Mouse (Mus musculus): Measurements from ENCODE around the gene Coq8a.

Coq8a gene

GRCm38 (mm10) chr1:180198959-180199714 lies at the start of gene Coq8a:
Gene Coq8a, minus strand, starts transcription at chr1:180199602.
- no peak for DNase-seq (ENCODE audit: low spot score)

GRCm38 (mm10) chr1:180248593-180249146 lies 49.3 kb upstream of the Coq8a start:
- no peak for DNase-seq (ENCODE audit: low spot score)

DNA sequence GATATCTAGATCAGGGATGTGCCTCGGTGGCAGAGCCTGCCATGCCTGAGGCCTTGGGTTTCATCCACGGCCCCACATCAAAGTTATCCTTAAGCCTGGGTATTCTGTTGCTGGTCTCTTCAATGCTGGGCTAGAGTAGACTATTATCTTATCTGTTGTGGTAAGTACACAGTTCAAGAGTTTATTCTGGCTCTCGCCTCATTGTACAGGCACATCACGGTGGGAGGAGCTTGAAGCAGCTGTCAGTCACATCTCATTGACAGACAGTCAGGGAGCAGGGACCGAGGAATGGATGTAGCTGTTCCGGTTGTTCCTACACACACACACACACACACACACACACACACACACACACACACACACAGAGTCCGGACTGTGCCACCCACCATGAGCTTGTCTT lies 48.5 kb upstream of the Coq8a start:
- DNase-seq (ENCODE audit: low spot score) = no peak

- DNase-seq (ENCODE audit: low spot score) = peak; percentile 58
Observed at GRCm38 (mm10) chr1:180245741-180246507, 46.5 kb upstream of the Coq8a start.

- DNase-seq (ENCODE audit: low spot score) = no peak
Observed at GRCm38 (mm10) chr1:180231729-180232128, 32.3 kb upstream of the Coq8a start.

DNA sequence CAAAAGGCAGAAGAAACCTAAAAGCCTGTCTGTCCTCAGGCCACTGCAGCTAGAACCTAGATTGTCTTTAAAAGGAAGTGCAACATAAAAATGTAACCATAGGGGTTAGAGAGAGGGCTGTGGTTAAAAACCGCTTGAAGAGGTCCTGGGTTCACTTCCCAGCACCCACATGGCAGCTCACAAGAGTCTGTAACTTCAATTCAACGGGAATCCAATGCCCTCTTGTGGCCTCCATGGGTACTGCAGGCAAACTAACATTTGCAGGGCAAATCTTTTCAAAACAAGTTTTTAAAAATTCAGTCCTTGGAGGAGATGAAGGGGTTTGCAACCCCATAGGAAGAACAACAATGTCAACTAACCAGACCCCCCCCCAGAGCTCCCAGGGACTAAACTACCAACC lies 31.2 kb upstream of the Coq8a start:
- no peak for DNase-seq (ENCODE audit: low spot score)

GRCm38 (mm10) chr1:180229906-180230305 lies 30.5 kb upstream of the Coq8a start:
- peak; percentile 50 for DNase-seq (ENCODE audit: low spot score)

DNA sequence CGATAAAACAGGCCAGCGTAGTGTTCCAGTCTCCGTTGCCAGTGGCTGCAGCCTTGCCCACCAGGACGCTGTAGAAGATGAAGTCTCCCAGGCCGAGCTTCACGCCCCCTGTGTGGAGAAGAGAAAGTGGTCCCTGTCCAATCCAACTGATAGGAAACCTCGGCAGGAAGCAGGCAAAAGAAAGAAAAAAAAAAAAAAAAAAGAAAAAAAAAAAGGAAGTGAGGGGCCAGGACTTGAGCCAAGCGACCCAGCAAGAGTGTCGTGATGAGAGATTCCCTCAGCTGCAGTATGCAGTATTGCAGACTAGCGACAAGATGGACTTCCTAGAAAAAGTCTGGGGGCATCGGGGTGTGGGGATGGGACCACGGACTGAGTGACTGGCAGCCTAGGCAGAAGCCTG lies 29.5 kb upstream of the Coq8a start:
- DNase-seq (ENCODE audit: low spot score) = no peak

- no peak for DNase-seq (ENCODE audit: low spot score)
Observed at GRCm38 (mm10) chr1:180226766-180227165, 27.4 kb upstream of the Coq8a start.

GRCm38 (mm10) chr1:180226221-180226713 lies 26.9 kb upstream of the Coq8a start:
- no peak for DNase-seq (ENCODE audit: low spot score)

- DNase-seq (ENCODE audit: low spot score) = peak; percentile 59
Observed at GRCm38 (mm10) chr1:180225500-180226220, 26.3 kb upstream of the Coq8a start.

GRCm38 (mm10) chr1:180222007-180222406 lies 22.6 kb upstream of the Coq8a start:
- DNase-seq (ENCODE audit: low spot score) = no peak

DNA sequence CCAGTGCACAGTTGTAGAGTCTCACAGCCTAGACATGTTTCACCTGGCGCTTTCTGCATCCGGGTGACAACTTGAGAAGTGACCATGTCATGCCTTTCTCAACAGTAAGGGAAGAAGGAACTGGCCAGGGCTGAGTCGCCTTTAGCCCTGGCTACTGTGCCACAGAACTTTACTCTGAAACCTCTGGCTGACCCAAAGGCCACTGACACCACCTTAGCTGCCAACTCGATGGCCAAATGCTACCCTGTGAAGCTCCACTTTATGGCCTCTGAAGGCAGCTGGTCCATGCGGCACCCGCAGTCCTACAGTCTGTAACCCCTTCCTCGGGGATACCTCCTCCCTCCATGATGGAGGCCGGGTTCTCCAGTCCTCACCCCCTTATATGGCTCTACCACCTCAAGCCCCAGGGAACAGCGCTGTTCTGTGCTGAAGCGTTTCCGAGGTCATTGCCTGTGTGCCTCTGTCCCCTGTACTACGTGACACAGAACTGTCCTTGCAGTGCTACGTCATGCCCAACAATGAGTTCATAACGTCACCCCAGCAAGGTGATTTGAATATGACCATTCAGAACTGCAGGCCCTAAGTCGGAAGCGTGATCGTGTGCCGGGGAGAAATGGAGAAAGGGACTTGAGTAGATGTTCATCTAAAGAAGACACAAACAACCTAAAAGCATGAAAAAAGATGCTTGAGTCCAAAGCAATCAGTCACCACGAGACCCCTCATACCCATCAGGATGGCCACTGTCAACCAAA lies 21.6 kb upstream of the Coq8a start:
- no peak for DNase-seq (ENCODE audit: low spot score)

GRCm38 (mm10) chr1:180216541-180217276 lies 17.3 kb upstream of the Coq8a start:
- no peak for DNase-seq (ENCODE audit: low spot score)

- peak; percentile 48 for DNase-seq (ENCODE audit: low spot score)
Observed at GRCm38 (mm10) chr1:180215044-180215443, 15.6 kb upstream of the Coq8a start.

DNA sequence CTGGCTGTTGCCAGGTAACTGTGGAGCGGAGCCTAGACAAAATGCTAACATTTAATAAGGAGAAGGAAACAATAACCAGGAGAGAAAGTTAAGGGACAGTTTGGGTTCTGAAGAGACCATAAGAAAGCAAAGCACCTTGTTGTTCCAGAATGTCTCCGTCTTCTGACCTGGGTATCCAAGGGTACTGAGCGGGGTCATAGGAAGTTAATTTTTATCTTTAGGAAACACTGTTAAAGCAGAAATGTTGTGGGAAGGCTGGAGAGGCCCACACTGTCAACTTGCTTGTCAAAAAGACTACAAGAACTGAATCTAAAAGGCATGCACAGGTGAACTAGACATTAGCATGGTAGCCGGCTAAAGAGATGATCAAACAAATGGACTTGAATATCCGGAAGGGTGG lies 13.5 kb upstream of the Coq8a start:
- DNase-seq (ENCODE audit: low spot score) = no peak

- no peak for DNase-seq (ENCODE audit: low spot score)
Observed at GRCm38 (mm10) chr1:180210781-180211271, 11.4 kb upstream of the Coq8a start.

DNA sequence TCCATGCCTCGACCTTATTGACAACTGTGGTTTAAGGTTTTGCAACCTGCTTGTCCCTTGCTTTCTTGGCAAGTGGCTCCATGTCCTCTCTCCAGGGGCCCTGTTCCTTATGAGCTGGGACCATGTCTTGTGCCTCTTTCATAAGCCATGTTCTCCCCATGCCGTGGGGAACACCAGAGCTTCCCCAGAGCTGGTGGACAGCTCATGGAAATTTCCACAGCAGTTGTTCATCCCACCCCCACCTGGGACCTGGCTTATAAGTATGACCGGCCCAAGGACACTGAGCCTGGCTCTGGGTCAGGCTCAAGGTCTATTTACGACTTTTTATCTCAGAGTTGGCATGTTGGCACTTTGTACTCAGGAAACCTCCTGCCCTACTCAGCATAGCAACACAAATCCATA lies 10.6 kb upstream of the Coq8a start:
- no peak for DNase-seq (ENCODE audit: low spot score)

DNA sequence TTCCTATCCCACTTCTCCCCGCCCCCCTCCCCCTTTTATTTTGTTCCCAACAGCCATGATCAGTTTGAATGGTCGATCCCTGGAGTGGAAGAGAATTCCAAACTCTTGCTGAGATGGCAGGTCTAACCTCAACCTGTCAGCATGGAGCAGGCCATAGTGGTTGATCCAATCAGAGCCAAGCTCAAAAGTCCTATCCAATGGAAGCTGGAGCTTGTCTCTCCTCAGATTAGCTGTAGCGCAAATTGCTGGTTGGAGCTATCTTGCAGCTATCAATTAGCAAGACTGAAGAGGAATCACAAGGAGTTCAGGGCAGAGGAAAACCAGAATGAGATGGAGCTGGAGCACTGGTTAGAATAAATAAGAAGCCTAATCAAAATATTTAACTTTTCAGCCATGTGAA lies 9.0 kb upstream of the Coq8a start:
- DNase-seq (ENCODE audit: low spot score) = no peak

DNA sequence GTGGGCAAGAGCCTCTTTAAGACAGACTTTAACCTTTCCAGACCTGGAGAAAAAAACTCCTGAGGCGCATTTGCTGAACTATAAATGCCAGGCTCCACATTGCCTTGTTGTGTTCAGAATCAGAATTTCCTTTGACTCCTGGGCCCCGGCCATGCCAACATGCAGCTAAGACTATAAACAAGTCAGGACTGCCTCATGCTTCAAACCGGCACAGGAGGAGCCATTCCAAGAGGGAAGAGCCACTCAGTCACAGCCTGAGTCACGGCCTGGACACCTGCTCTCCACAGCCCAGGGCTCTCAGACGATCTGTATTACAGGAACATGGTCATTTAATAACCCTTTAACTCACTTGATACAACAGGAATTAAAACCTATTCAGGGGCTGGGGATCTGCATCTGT lies 1.3 kb upstream of the Coq8a start:
- no peak for DNase-seq (ENCODE audit: low spot score)

DNA sequence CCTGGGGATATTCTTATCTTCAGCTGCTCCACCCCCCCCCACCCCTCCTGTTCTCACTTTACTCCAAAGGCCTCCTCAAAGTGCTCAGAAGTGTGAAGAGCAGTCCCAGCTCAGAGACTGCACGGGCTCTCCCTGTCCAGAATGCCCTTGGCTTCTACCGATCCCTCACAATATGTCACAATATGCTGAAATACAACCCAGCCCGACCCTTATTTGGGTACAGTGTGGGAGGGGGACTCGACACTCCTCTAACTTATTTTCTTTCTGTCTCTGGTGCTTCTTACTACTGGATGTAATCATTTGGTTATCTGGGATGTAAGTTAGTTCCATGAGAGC lies 281 bp upstream of the Coq8a start:
- DNase-seq (ENCODE audit: low spot score) = no peak

Data from yolk sac, embryonic 10.5 days (tissue).